19 mouse cellular contexts compared by ENCODE assay signal in genomic region chr10:80620365-80620764, GRCm38 (mm10). TPM values are rescaled to one million over a fixed set of nuclear protein-coding genes. Genes with fewer than 3 reads are reported as not detected.
DNase-seq lines count a peak whose midpoint lies in the region; ATAC-seq and TF ChIP-seq lines count a peak whose summit lies in the region.
"Had no signal": no experiment of that assay in that cellular context is flagged by ENCODE, and none has a peak within 500 bp of the region (broad histone marks: within the 10 kb centered on the region; RNA-seq: fewer than 3 reads in every experiment).

No protein-coding gene starts in this region.

- DNase-seq in cerebellum, adult 9-10 months, result peak; percentile 68
- no peak for DNase-seq in cerebellum, postnatal 10 days
- DNase-seq in kidney, postnatal 10 days, result no peak
- DNase-seq in limb, embryonic 10.5 days (ENCODE audit: low spot score), result no peak
- DNase-seq in right cerebral cortex, postnatal 14 days, result no peak
- DNase-seq in thymus, postnatal 10 days (ENCODE audit: low spot score in 2 of 2), result no peak
- DNase-seq: adrenal gland, postnatal 36 days; forebrain, postnatal 0 days; heart, postnatal 10 days; kidney, adult 18-20 months; lung, adult 2 months; right cerebral cortex, postnatal 4 days; thymus, adult 18-20 months; thymus, postnatal 4 days had no signal

- H3K4me2 ChIP-seq in kidney, embryonic 15.5 days, result no peak overlapping the region

- H3K36me3 ChIP-seq in kidney, embryonic 15.5 days, result peaks cover 17% of the 10 kb centered on the region
- H3K36me3 ChIP-seq in E14TG2a.4 (ENCODE audit: insufficient read depth, low read length), result peaks cover 32% of the 10 kb centered on the region
- peaks cover 26% of the 10 kb centered on the region for H3K36me3 ChIP-seq in limb, embryonic 10.5 days

- no peaks in the 10 kb centered on the region for H3K9me3 ChIP-seq in kidney, embryonic 15.5 days (replicated peaks)
- no peaks in the 10 kb centered on the region for H3K9me3 ChIP-seq in E14TG2a.4 (ENCODE audit: low read length)
- no peaks in the 10 kb centered on the region for H3K9me3 ChIP-seq in limb, embryonic 10.5 days (replicated peaks)
- H3K9me3 ChIP-seq: heart, embryonic 12.5 days; midbrain, embryonic 15.5 days had no signal

- 0 out of 2 replicates have a peak overlapping the region, but pooled peaks have one; percentile 98 for H3K27ac ChIP-seq in kidney, embryonic 15.5 days
- 0 out of 2 replicates have a peak overlapping the region, but pooled peaks have one; percentile 16 for H3K27ac ChIP-seq in limb, embryonic 10.5 days
- H3K27ac ChIP-seq: kidney, postnatal 0 days had no signal

- WGBS in kidney, embryonic 15.5 days, result 90% methylated on average over 9 of the region's 9 CpGs
- WGBS in limb, embryonic 10.5 days, result 87% methylated on average over 9 of the region's 9 CpGs

- no peak overlapping the region for H3K9ac ChIP-seq in kidney, embryonic 15.5 days
- H3K9ac ChIP-seq: forebrain, postnatal 0 days; heart, embryonic 12.5 days; midbrain, embryonic 15.5 days had no signal

- H3K27me3 ChIP-seq in kidney, embryonic 15.5 days, result no peaks in the 10 kb centered on the region
- H3K27me3 ChIP-seq in E14TG2a.4 (ENCODE audit: insufficient read depth, low read length), result no peaks in the 10 kb centered on the region
- no peaks in the 10 kb centered on the region for H3K27me3 ChIP-seq in limb, embryonic 10.5 days (ENCODE audit: low read depth, poor library complexity, severe bottlenecking)
- H3K27me3 ChIP-seq: heart, embryonic 12.5 days; midbrain, embryonic 15.5 days had no signal

- no peak for TF ChIP-seq CTCF in E14TG2a.4 (conservative IDR thresholded peaks at IDR 0.05; ENCODE audit: low read length)

- no peak overlapping the region for H3K4me3 ChIP-seq in kidney, embryonic 15.5 days (replicated peaks)
- H3K4me3 ChIP-seq in E14TG2a.4 (replicated peaks; ENCODE audit: low read length), result peak overlapping the region; percentile 95
- H3K4me3 ChIP-seq in limb, embryonic 10.5 days, result peak overlapping the region; percentile 6; the same call in 1 of the 2 replicates
- H3K4me3 ChIP-seq: heart, embryonic 12.5 days had no signal

- ATAC-seq in kidney, embryonic 15.5 days (replicated peaks; ENCODE audit: low FRiP score), result no peak
- ATAC-seq: forebrain, postnatal 0 days; midbrain, embryonic 15.5 days had no signal

- H3K4me1 ChIP-seq in kidney, embryonic 15.5 days, result peaks cover 33% of the 10 kb centered on the region
- peaks cover 63% of the 10 kb centered on the region for H3K4me1 ChIP-seq in E14TG2a.4 (replicated peaks; ENCODE audit: low read depth, low read length)
- H3K4me1 ChIP-seq in limb, embryonic 10.5 days, result peaks cover 35% of the 10 kb centered on the region

RNA-seq across cellular contexts. Expression of gene Csnk1g2, which starts 2.3 kb away (rescaled TPM):
- 156 and 183 TPM in 2 replicates for polyA plus RNA-seq in kidney, embryonic 15.5 days (2015; fragmentation: Nextera tagmentation; extraction: Ambion mirVana)
- polyA plus RNA-seq in limb, embryonic 10.5 days (2016; fragmentation: Nextera tagmentation; extraction: Ambion mirVana), result 237 and 255 TPM in 2 replicates

RNA-seq across cellular contexts. Expression of gene Gm49322, which starts 14.5 kb away (rescaled TPM):
- polyA plus RNA-seq in kidney, embryonic 15.5 days (2015; fragmentation: Nextera tagmentation; extraction: Ambion mirVana), result 4.5 and 5.3 TPM in 2 replicates
- 5.1 and 5.2 TPM in 2 replicates for polyA plus RNA-seq in limb, embryonic 10.5 days (2016; fragmentation: Nextera tagmentation; extraction: Ambion mirVana)

RNA-seq across cellular contexts. Expression of gene Adat3, which starts 17.7 kb away (rescaled TPM):
- 7.0 and 8.6 TPM in 2 replicates for polyA plus RNA-seq in kidney, embryonic 15.5 days (2015; fragmentation: Nextera tagmentation; extraction: Ambion mirVana)
- polyA plus RNA-seq in limb, embryonic 10.5 days (2016; fragmentation: Nextera tagmentation; extraction: Ambion mirVana), result 11.1 and 13.4 TPM in 2 replicates

RNA-seq across cellular contexts. Expression of gene Scamp4, which starts 17.7 kb away (rescaled TPM):
- 93.5 and 107 TPM in 2 replicates for polyA plus RNA-seq in kidney, embryonic 15.5 days (2015; fragmentation: Nextera tagmentation; extraction: Ambion mirVana)
- 87.8 and 92.2 TPM in 2 replicates for polyA plus RNA-seq in limb, embryonic 10.5 days (2016; fragmentation: Nextera tagmentation; extraction: Ambion mirVana)

RNA-seq across cellular contexts. Expression of gene Abhd17a, which starts 30.2 kb away (rescaled TPM):
- 93.5 and 95.4 TPM in 2 replicates for polyA plus RNA-seq in kidney, embryonic 15.5 days (2015; fragmentation: Nextera tagmentation; extraction: Ambion mirVana)
- polyA plus RNA-seq in limb, embryonic 10.5 days (2016; fragmentation: Nextera tagmentation; extraction: Ambion mirVana), result 104 and 108 TPM in 2 replicates
